Mouse (Mus musculus): ENCODE results near the gene Gm21836.
"Not testable (repeated sequence)": the region's sequence is repeated elsewhere in the genome, so short reads cannot be mapped to it uniquely, and the experiment has no call there.

The Gm21836 gene

GRCm38 (mm10) chr9:124493693-124494092 lies at the start of gene Gm21836:
TSS of gene Gm21836 (minus strand) at chr9:124493793.
- not testable (repeated sequence) for DNase-seq (ENCODE audit: low read depth, low spot score)

- DNase-seq (ENCODE audit: low read depth, low spot score): not testable (repeated sequence)
Measured at GRCm38 (mm10) chr9:124480361-124480980, 13.1 kb downstream of the Gm21836 start.

- DNase-seq (ENCODE audit: low read depth, low spot score): no peak
Measured at GRCm38 (mm10) chr9:124478081-124478480, 15.5 kb downstream of the Gm21836 start.

- DNase-seq (ENCODE audit: low read depth, low spot score): no peak
Measured at GRCm38 (mm10) chr9:124476096-124476902, 17.3 kb downstream of the Gm21836 start, which contains the start of gene Ppp2r3d. TSS of gene Ppp2r3d (minus strand) at chr9:124476898.

- no peak for DNase-seq (ENCODE audit: low read depth, low spot score)
Measured at GRCm38 (mm10) chr9:124475689-124476088, 17.9 kb downstream of the Gm21836 start.

- DNase-seq (ENCODE audit: low read depth, low spot score): no peak
Measured at GRCm38 (mm10) chr9:124456572-124456971, 37.0 kb downstream of the Gm21836 start.
